Mouse (Mus musculus): Measurements from ENCODE around the gene Wdtc1.

Wdtc1 gene

GRCm38 (mm10) chr4:133375812-133376577 is 22.7 kb upstream of the Wdtc1 start:
- in situ Hi-C loops (cut with MboI, MseI): no loop called here

DNA sequence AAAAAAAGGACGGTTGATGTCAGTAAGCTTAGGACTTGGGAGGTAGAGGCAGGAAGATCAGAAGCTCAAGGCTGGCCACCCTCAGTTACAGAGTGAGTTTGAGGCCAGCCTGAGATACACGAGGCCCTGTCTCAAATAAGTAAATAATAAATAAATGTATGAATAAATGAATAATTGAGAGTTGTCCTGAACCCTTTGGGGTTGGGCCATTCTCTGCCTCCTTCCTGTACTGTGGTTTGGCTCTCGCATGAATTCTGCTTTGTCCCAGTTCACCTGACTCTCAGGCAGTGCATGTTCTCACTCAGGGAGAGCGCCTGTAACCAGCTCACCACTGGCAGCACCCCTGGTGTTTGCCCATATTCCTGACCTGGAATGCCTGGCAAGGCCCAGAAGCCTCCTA is 20.7 kb upstream of the Wdtc1 start:
- in situ Hi-C loops (cut with MboI, MseI): no loop called here

- in situ Hi-C loops (cut with MboI, MseI): no loop called here
Measured at GRCm38 (mm10) chr4:133372278-133372665, 19.0 kb upstream of the Wdtc1 start.

- in situ Hi-C loops (cut with MboI, MseI): no loop called here
Measured at GRCm38 (mm10) chr4:133371621-133372277, 18.5 kb upstream of the Wdtc1 start.

DNA sequence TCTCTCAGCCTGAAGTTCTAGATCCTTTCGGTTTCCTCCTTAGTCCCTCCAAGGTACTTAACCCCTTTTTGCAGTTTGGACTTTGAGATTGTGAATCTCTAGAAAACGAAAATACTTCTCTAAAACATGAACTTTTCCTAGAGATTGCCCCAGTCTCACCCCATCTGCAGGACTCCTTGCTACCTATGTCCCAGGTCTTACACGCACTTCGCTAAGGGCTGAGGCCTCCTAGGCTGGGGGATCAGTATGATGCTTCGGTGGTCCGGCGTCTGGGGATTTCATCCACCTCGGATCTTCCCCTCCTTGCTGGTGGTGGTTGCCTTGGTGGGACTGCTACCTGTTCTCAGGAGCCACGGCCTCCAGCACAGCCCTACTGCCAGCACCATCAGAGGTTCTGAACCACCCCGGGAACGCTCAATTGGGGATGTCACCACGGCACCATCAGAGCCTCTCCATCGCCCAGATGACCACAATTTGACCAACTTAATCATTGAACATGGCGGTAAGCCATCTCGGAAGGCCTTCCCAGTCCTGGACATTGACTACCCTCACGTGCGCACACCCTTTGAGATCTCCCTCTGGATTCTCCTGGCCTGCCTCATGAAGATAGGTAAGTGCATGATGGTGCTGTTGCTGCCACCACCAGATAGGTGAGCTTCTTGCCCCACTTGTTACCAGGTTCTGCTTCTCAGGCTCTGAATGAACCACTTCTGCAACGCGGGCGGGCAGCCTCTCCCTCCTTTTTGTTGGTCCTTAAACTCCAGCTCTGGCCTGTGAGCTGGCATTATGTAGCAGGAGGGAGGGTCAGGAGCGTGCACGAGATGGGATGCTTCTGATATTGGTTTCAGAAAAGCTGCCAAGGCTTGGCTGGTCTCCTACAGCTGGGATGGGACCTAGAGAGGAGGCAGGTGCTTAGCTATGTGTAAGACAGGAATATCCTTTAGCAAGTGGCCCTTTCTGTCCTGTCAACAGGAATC is 17.3 kb upstream of the Wdtc1 start:
- in situ Hi-C loops (cut with MboI, MseI): no loop called here

- in situ Hi-C loops (cut with MboI, MseI): no loop called here
Measured at GRCm38 (mm10) chr4:133369553-133370297, 16.4 kb upstream of the Wdtc1 start, which contains the start of gene Slc9a1. TSS of gene Slc9a1 (plus strand) at chr4:133369706.

- in situ Hi-C loops (cut with MboI, MseI): no loop called here
Measured at GRCm38 (mm10) chr4:133354641-133355040, 1.4 kb upstream of the Wdtc1 start.

GRCm38 (mm10) chr4:133352797-133353196 is 484 bp downstream of the Wdtc1 start:
- in situ Hi-C loops (cut with MboI, MseI): no loop called here

- in situ Hi-C loops (cut with MboI, MseI): no loop called here
Measured at GRCm38 (mm10) chr4:133348051-133348775, 5.1 kb downstream of the Wdtc1 start.

DNA sequence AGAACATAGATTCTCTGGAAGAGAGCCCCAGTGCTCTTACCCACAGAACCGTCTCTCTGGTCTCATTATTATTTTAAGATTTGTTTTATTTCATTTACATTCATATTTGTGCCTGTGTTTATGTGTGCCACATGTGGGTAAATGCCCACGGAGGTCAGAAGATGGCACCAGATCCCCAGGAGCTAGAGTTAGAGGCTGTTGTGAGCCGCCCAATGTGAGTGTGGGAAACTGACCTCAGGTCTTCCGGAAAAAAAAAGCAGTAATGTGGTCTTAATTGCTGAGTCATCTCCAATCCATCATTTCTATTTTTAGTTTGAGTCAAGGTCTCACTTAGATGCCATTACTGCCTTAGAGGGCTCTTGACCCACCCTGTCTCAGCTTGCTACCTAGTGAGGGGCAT is 5.7 kb downstream of the Wdtc1 start:
- in situ Hi-C loops (cut with MboI, MseI): no loop called here

- in situ Hi-C loops (cut with MboI, MseI): no loop called here
Measured at GRCm38 (mm10) chr4:133346577-133346976, 6.7 kb downstream of the Wdtc1 start.

DNA sequence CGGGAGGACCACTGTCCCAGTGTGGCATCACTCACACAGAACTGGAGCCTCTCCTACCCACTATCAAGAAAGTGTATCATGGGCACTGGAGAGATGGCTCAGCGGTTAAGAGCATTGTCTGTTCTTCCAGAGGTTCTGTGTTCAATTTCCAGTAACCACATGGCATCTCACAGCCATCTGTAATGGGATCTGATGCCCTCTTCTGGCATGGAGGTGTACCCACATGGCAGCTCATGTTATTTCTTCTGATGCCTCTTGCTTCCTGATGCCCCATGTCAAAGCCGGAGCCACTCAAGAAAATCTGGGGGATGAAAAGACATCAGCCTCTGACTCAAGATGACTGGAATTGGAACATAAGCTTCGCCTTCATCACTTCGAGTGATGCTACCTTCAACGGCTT is 7.6 kb downstream of the Wdtc1 start:
- in situ Hi-C loops (cut with MboI, MseI): no loop called here

GRCm38 (mm10) chr4:133344112-133344511 is 9.2 kb downstream of the Wdtc1 start:
- in situ Hi-C loops (cut with MboI, MseI): no loop called here

- in situ Hi-C loops (cut with MboI, MseI): no loop called here
Measured at GRCm38 (mm10) chr4:133340217-133340616, 13.1 kb downstream of the Wdtc1 start.

- in situ Hi-C loops (cut with MboI, MseI): no loop called here
Measured at GRCm38 (mm10) chr4:133339148-133339749, 14.0 kb downstream of the Wdtc1 start.

- in situ Hi-C loops (cut with MboI, MseI): no loop called here
Measured at GRCm38 (mm10) chr4:133338521-133339095, 14.7 kb downstream of the Wdtc1 start.

GRCm38 (mm10) chr4:133337833-133338520 is 15.3 kb downstream of the Wdtc1 start:
- in situ Hi-C loops (cut with MboI, MseI): no loop called here

GRCm38 (mm10) chr4:133333306-133333705 is 20.0 kb downstream of the Wdtc1 start:
- in situ Hi-C loops (cut with MboI, MseI): no loop called here

DNA sequence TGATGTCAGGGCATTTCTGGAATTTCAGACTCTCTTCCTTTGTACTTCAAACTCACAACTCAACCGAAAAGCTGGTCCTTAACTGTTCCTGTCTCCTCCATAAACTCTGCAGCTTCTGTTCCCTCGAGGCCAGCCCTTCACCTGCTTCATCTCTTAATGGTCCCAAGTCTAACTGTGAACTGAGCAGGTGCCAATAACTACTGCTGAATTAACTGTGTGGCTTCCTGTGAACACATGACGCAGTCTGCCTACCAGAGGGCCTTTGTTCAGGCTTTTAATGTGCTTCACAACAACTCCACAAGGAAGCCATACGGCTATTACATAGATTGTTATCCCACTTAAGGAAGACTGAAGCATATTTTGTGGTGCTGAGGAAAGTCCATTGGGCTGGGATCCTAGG is 23.0 kb downstream of the Wdtc1 start:
- in situ Hi-C loops (cut with MboI, MseI): no loop called here
